Mouse (Mus musculus) limb, embryonic 11.5 days (tissue): ENCODE measurements around the gene Yif1a. TPM values are rescaled to one million over a fixed set of nuclear protein-coding genes. Genes with fewer than 3 reads are reported as not detected.
A peak's percentile ranks its signal among the peaks of the same experiment; 100 is the strongest.

Experiments
- ATAC-seq: fragments of 200-750 bp; cut with Nextera tagmentation; 2 replicates; pipeline ENCODE4 v1.8.0; 2017; ENCODE audit warnings: low read depth; ENCODE audit not compliant: insufficient number of reproducible peaks, low FRiP score, low TSS enrichment
- DNase-seq: peaks from one replicate; pipeline ENCODE4 v3.0.0-alpha.2; 2015; ENCODE audit warnings: low spot score
- H3K27ac ChIP-seq: fragments of 300-500 bp; sonication (generic); replicated peaks from 2 replicates; pipeline ENCODE4 v1.5.1; 2014; ENCODE audit warnings: low read depth, mild to moderate bottlenecking, low read length
- H3K27me3 ChIP-seq: fragments of 300-500 bp; sonication (generic); 2 replicates; pipeline ENCODE4 v1.6.1; 2014; ENCODE audit warnings: mild to moderate bottlenecking, low read length, mixed read lengths; ENCODE audit not compliant: control insufficient read depth, insufficient read depth
- H3K36me3 ChIP-seq: fragments of 300-500 bp; sonication (generic); 2 replicates; pipeline ENCODE4 v1.6.1; 2014; ENCODE audit warnings: mild to moderate bottlenecking, low read length, moderate library complexity, mixed read lengths; ENCODE audit not compliant: control insufficient read depth, insufficient read depth
- H3K4me1 ChIP-seq: fragments of 300-500 bp; sonication (generic); 2 replicates; pipeline ENCODE4 v1.6.1; 2014; ENCODE audit warnings: low read length, mixed read lengths; ENCODE audit not compliant: control insufficient read depth, insufficient read depth
- H3K4me2 ChIP-seq: fragments of 300-500 bp; sonication (generic); 2 replicates; pipeline ENCODE4 v1.6.1; 2014; ENCODE audit warnings: low read depth, mild to moderate bottlenecking, moderate library complexity; ENCODE audit not compliant: severe bottlenecking
- H3K4me3 ChIP-seq: fragments of 300-500 bp; sonication (generic); 2 replicates; pipeline ENCODE4 v1.5.1; 2014; ENCODE audit warnings: low read depth, low read length
- H3K9ac ChIP-seq: fragments of 300-500 bp; sonication (generic); 2 replicates; pipeline ENCODE4 v1.6.1; 2014; ENCODE audit warnings: mild to moderate bottlenecking, low read length
- H3K9me3 ChIP-seq: fragments of 300-500 bp; sonication (generic); 2 replicates; pipeline ENCODE4 v1.6.1; 2016; ENCODE audit warnings: low read length; ENCODE audit not compliant: control insufficient read depth
- WGBS: fragments of 180-500 bp; shearing (Covaris S2); extraction: QIAGEN DNeasy Blood & Tissue Kit; methylation state at CpG from one replicate; pipeline ENCODE4 v1.1.7; 2014; 5-methylcytosine and 5-hydroxymethylcytosine counted together
- polyA plus RNA-seq: library from polyadenylated mRNA; unstranded; fragments of >200 nt; fragmentation: Nextera tagmentation; extraction: Ambion mirVana; gene quantifications from 2 replicates; pipeline ENCODE4 v1.2.1, GENCODE M21; 2014

Gene Yif1a
- polyA plus RNA-seq, 1 experiment from 2014 or later = 71.2 TPM

DNA sequence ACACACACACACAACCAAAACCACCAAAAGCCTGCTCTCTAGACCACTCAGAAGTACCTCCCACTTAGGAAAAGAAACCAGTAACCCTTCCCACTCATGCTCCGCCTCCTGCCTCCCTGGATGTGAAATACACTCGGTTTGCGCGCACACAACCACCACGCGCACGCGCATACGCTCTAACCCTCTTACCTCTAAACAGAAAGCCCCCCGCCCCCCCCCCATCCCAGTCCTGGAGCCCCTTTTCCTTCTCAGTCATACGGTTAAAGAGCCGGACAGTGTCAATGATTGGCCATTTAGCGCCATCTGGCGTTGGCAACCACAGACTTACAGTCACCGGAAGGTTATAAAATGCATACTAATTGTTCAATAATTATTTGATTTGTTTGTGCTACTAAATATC, 15.3 kb upstream of the Yif1a start:
- H3K4me3 ChIP-seq = peak overlapping the region; percentile 37
- DNase-seq (peak; percentile 90), ATAC-seq (no peak; the same call in 1 of the 2 replicates)
- H3K27ac ChIP-seq = peak overlapping the region; percentile 98
- 0 out of 2 replicates have a peak, but pooled peaks cover 2% of the 10 kb centered on the region for H3K27me3 ChIP-seq
- H3K4me2 ChIP-seq = peak overlapping the region; percentile 99
- no peaks in the 10 kb centered on the region; the same call in 1 of the 2 replicates for H3K36me3 ChIP-seq
- H3K9me3 ChIP-seq = no peaks in the 10 kb centered on the region
- WGBS = under 1% methylated on average over 15 of the region's 15 CpGs
- H3K4me1 ChIP-seq = peaks cover 34% of the 10 kb centered on the region
- no peak overlapping the region; the same call in 1 of the 2 replicates for H3K9ac ChIP-seq

DNA sequence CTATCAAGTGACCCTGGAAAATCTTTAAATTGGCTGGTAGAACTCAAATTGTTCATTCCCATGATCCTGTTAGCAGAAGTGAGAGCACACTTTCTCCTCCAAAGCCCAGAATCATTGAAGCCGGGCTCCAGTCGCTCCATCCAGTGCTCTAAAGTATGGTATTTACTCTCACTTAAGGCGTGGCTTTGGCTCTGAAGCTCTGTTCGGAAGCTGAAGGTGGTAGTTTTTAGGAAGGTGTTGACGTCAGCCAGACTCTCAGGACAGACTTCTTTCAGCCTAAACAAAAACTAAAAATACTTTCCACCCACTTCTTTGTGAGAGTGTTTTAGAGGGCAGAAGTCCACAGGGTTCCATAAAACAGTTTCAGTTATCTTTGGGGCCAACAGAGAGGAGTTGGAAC, 14.8 kb upstream of the Yif1a start:
- Histone ChIP-seq H3K27ac (no peak overlapping the region), H3K9me3 (no peaks in the 10 kb centered on the region), H3K4me3 (no peak overlapping the region), H3K4me1 (peaks cover 30% of the 10 kb centered on the region), H3K4me2 (no peak overlapping the region), H3K9ac (no peak overlapping the region), H3K36me3 (no peaks in the 10 kb centered on the region; the same call in 1 of the 2 replicates), H3K27me3 (0 out of 2 replicates have a peak, but pooled peaks cover 2% of the 10 kb centered on the region)
- DNase-seq (no peak), ATAC-seq (no peak)
- 38% methylated on average over 5 of the region's 5 CpGs for WGBS

DNA sequence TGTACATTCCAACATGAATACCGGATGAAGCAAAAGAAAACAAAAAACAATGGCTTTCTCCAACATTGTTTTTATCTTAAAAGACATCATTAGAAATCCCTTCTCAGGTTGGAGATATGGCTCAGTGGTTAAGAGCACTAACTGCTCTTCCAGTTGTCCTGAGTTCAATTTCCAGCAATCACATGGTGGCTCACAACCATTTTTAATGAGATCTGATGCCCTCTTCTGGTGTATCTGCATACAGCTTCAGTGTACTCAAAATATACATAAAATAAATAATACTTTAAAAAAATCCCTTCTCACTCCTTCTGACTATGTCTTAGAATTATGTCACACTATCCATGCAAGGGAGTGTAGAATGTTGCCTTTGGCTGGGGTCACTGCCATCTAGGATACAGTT, 9.1 kb upstream of the Yif1a start:
- Histone ChIP-seq H3K4me1 (no peaks in the 10 kb centered on the region), H3K27ac (no peak overlapping the region), H3K36me3 (no peaks in the 10 kb centered on the region), H3K4me3 (no peak overlapping the region), H3K27me3 (peaks cover 42% of the 10 kb centered on the region), H3K4me2 (no peak overlapping the region), H3K9me3 (no peaks in the 10 kb centered on the region), H3K9ac (no peak overlapping the region)
- 95% methylated on average over 1 of the region's 1 CpGs for WGBS
- no peak for DNase-seq
- no peak for ATAC-seq

DNA sequence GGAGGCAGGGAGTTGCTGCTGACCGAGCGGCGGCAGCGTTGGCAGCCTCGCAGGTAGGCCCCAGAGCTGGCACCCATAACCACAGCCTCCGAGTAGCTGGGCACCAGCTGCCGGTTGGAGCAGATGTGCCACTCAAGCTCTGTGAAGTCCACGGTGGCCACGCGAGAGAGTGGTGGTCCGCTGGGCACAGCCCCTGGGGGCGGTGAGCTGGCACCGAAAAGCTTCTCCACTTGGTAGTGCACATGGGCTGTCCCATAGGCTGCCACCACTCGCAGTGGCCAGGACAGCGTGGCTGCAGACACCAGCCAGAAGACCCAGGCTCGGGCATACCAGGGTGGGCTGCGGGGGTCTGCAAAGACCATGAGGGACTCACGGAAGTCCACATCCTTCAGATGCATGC, 6.3 kb upstream of the Yif1a start:
- Histone ChIP-seq H3K4me1 (peaks cover 11% of the 10 kb centered on the region), H3K27me3 (peaks cover 64% of the 10 kb centered on the region), H3K9ac (no peak overlapping the region), H3K4me3 (no peak overlapping the region), H3K27ac (no peak overlapping the region), H3K9me3 (no peaks in the 10 kb centered on the region), H3K4me2 (no peak overlapping the region), H3K36me3 (no peaks in the 10 kb centered on the region)
- ATAC-seq (no peak), DNase-seq (no peak)
- 74% methylated on average over 18 of the region's 18 CpGs for WGBS

DNA sequence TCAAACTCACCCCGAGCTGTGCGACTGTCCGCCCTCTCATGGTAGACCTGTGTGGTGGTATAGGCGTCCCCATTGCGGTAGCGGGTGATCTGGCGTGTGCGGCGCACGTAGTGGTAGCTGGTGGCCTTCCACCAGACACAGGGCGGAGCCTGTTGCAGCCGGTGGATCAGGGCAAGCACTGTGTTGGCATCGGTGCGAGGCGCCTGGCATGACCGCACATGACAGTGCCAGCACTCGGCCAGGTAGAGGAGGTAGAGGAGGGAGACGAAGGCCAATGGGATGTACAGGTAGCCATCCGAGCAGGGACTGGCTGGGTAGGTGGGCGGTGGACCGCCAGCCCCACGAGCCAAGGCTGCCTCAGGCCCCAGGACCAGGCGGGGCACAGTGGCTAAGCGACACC, 5.7 kb upstream of the Yif1a start:
- ATAC-seq = no peak
- Histone ChIP-seq H3K27me3 (peaks cover 64% of the 10 kb centered on the region), H3K27ac (no peak overlapping the region), H3K9ac (no peak overlapping the region), H3K4me3 (no peak overlapping the region), H3K4me2 (no peak overlapping the region), H3K9me3 (no peaks in the 10 kb centered on the region), H3K4me1 (peaks cover 14% of the 10 kb centered on the region), H3K36me3 (no peaks in the 10 kb centered on the region)
- 61% methylated on average over 24 of the region's 24 CpGs for WGBS
- no peak for DNase-seq

DNA sequence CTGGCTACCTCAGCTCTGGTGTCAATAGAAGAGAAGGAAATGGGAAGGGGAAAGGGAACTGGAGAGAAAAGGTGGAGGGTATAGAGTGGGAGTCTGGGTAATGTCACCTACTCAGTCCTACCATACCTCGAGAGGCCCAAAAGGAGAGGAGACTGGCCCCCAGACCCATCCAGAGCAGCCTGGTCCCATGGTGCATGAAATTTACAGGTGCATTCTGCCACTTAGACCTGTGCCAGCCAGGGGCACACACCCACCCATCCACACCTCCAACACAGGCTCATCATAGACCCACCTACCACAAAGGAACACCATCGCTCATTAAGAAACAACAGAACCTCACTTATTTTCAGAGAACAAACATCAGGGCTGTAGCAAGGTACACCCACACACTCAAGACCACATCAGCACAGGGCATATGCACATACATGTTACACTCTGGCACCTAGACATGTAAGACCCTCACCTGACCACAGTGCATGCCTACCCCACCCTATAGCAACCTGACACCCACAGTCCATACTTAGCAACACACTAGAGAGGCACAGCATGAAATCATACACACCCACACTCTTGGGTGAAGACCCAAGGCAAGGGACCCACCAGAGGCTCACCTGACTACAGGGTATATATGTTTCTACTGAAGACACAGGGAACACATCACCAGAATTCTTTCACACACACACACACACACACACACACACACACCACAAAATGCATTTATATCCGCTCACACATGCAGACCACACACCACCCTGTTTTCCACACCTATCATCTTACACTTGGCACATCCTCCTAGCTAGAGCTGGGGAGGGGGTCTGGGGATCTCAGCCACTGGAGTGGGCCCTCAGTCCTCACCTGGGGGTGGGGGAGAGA, 4.1 kb upstream of the Yif1a start:
- Histone ChIP-seq H3K9ac (no peak overlapping the region), H3K4me3 (no peak overlapping the region; the same call in 1 of the 2 replicates), H3K27me3 (peaks cover 64% of the 10 kb centered on the region), H3K36me3 (no peaks in the 10 kb centered on the region), H3K9me3 (no peaks in the 10 kb centered on the region), H3K4me1 (peaks cover 19% of the 10 kb centered on the region), H3K27ac (no peak overlapping the region), H3K4me2 (no peak overlapping the region)
- ATAC-seq (no peak), DNase-seq (no peak)
- 64% methylated on average over 3 of the region's 3 CpGs for WGBS

DNA sequence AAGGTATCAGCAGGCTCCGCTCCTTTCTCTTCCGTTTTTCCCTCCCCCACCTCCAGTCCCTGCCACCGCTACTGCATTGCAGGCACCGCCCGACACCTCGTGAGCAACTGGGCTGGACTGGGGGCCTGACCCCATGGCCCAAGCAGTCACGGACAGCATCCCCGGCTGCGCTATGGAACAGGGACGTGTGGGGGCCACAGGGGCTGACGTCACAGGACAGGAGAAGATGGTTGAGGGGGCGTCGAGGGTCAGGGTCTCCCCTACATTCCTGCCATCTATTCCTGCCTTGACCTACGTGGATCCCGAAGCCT, 3.5 kb upstream of the Yif1a start:
- WGBS = 7% methylated on average over 15 of the region's 15 CpGs

DNA sequence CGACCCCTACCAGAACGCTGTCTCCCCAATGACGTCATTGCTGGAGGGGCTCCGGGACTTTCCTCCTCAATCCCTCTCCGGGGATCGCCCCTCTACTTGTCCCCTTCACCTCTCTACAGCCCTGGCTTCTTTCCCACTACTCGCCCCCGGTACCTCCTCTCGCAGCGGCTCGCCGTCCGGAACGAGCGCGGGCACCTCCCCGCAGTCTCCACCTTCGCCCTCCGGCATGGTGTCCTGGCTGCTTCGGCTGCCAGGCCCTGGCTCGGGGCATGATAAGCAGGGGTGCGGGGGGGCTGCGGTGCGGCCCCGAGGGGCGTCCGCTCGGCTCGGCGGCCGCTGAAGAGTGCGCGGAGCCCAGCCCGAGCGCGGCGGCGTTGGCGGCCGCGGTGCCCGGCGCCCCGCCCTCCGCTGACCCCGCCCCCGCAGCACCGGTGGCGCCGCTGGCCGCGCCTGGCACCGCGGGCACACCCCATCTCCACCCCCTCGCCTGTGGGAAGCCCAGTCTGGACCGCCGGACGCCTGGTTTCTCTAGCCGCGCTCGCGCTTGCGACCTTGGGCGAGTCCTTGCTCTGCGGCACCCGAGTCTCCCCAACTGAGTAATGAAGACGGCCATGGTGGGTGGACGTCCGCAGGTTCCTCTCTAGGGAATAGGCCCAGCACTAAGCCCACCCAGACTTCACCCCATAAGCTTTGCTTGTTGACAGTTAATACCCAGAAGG, 3.0 kb upstream of the Yif1a start, which contains the start of gene Tmem151a:
TSS of gene Tmem151a (minus strand) at position 387 of the 719 bp plus-strand sequence.
- Histone ChIP-seq H3K9me3 (no peaks in the 10 kb centered on the region), H3K27ac (no peak within 1 kb of the TSS), H3K4me3 (peak within 1 kb of the TSS; percentile 37), H3K4me2 (peak within 1 kb of the TSS; percentile 67), H3K36me3 (no peaks in the 10 kb centered on the region), H3K4me1 (peaks cover 22% of the 10 kb centered on the region), H3K9ac (0 out of 2 replicates have a peak within 1 kb of the TSS, but pooled peaks have one; percentile 13), H3K27me3 (peaks cover 61% of the 10 kb centered on the region)
- under 1% methylated on average over 67 of the region's 69 CpGs for WGBS
- ATAC-seq (no peak), DNase-seq (no peak)

More for the DNA sequence above, 3.5 kb upstream of the Yif1a start:
- DNase-seq (no peak), ATAC-seq (no peak)
- Histone ChIP-seq H3K27ac (no peak overlapping the region), H3K4me3 (peak overlapping the region; percentile 37), H3K27me3 (peaks cover 64% of the 10 kb centered on the region), H3K9me3 (no peaks in the 10 kb centered on the region), H3K36me3 (no peaks in the 10 kb centered on the region), H3K4me2 (peak overlapping the region; percentile 67), H3K9ac (no peak overlapping the region), H3K4me1 (peaks cover 22% of the 10 kb centered on the region)
